Mouse (Mus musculus) heart, adult 11 months (tissue): ENCODE measurements around the gene Olfr692.
A peak's percentile ranks its signal among the peaks of the same experiment; 100 is the strongest.
"Not testable (repeated sequence)": the region's sequence is repeated elsewhere in the genome, so short reads cannot be mapped to it uniquely, and the experiment has no call there.

Experiments used
- DNase-seq: peaks from one replicate; pipeline ENCODE4 v3.0.0; 2022

Olfr692 gene

DNA sequence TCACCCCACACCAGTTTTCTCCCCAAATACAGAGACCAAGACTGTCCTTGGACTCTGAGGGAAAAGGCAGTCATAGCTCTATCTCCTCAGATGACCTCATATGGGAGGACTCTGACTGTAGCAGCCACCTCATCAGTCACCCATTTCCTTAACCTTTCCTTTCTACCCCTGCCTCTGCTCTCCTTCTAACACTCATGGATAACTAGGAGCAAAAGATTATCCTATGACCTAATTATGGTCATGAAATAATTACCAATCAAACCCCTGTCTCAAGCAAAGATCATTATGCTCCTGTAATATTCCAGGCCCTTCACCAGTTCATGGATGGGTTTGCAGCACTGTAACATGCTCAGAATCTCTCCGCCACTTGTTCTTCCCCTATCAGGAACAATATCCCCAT is at the start of gene Olfr692:
TSS of gene Olfr692 (plus strand) at position 301 of the 400 bp plus-strand sequence.
- DNase-seq: peak; percentile 25

DNA sequence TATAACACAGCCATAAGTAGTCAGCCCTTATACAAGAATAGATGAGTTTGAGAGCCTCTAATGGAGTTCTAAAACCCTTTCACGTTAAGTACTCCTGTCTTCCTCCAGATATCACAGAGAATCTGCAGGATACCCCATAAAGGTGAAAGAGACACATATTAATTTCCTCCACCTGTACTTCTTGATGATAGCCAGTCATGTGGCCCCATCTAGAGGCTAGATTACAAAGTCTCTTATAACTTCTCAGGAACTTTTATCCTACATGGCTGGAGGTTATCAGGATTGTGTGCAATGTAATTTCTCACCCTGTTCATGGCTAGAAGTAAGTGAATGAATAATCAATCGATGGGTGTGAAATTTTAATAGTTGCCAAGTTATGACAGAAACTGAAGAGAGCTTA is 42.7 kb upstream of the Olfr692 start:
- no peak for DNase-seq

DNA sequence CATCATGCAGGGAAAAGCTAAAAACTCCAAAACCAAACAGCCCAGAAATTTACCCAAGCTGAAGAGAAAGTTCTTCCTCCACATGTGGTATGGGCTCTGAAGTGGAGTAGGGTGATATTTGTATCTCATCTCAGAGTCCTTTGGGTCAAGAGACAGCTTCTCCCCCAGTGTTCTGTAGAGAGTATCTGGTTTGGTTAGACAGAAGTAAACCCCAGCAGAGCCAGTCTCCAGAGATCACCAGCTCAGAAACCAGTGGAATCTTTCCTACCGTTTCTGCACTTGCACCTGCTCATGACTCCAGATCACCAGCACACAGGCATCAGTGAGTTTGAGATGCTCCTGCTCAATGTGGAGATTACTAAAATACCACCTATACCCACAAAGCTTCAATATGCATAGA is 34.0 kb upstream of the Olfr692 start, which contains the start of gene Olfr690:
TSS of gene Olfr690 (minus strand) at position 101 of the 400 bp plus-strand sequence.
- DNase-seq: no peak

GRCm38 (mm10) chr7:105342170-105342569 is 25.9 kb upstream of the Olfr692 start, which contains the start of gene Olfr691:
TSS of gene Olfr691 (minus strand) at chr7:105342270.
- no peak for DNase-seq

GRCm38 (mm10) chr7:105342752-105343151 is 25.3 kb upstream of the Olfr692 start:
- no peak for DNase-seq

- not testable (repeated sequence) for DNase-seq
Observed at GRCm38 (mm10) chr7:105356064-105356463, 12.0 kb upstream of the Olfr692 start.

- DNase-seq: not testable (repeated sequence)
Observed at GRCm38 (mm10) chr7:105356487-105356886, 11.5 kb upstream of the Olfr692 start.

DNA sequence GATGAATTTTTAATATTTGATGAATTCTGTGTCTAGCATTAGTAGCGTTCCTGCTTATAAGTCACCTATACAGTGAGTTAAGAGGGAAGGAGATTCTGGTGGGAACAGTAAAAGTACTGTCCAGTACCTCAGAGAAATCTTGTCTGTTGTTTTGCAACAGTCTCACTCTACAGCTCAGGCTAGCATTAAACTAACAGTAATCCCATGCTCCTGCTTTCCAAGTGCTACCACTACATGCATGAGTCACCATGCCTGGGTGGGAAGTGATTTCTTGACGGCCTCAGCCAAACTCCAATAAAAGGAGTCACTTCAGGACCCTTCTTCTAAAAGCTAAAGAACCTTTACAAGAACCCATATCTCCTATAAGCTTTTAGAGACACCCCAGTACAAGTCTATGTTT is 6.3 kb upstream of the Olfr692 start:
- DNase-seq: peak; percentile 4

- no peak for DNase-seq
Observed at GRCm38 (mm10) chr7:105367268-105367667, 762 bp upstream of the Olfr692 start.

- peak; percentile 85 for DNase-seq
Observed at GRCm38 (mm10) chr7:105368521-105368920, 491 bp downstream of the Olfr692 start.

DNA sequence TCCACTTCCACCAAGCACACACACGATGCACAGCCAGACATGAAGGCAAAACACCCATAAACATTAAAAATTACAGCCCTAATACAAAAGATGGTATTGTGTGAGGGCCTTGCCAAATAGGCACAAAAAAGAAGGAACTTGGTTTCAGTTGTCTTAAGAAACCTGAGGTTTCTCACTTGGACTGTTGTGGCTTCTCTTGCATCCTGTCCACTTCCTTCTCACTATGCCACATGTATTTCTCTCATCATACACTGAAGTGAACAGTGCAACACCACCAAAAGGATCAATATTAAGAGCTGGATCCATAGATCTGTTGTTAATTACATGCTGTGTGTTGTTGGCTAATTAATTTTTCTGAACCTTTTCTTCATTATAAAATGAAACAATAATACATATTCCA is 4.9 kb downstream of the Olfr692 start:
- DNase-seq: no peak

- peak; percentile 93 for DNase-seq
Observed at GRCm38 (mm10) chr7:105373509-105373908, 5.5 kb downstream of the Olfr692 start.

GRCm38 (mm10) chr7:105373976-105374375 is 5.9 kb downstream of the Olfr692 start:
- no peak for DNase-seq

GRCm38 (mm10) chr7:105374866-105375265 is 6.8 kb downstream of the Olfr692 start, which contains the start of gene Gm5901:
TSS of gene Gm5901 (plus strand) at chr7:105375038.
- peak; percentile 80 for DNase-seq

DNA sequence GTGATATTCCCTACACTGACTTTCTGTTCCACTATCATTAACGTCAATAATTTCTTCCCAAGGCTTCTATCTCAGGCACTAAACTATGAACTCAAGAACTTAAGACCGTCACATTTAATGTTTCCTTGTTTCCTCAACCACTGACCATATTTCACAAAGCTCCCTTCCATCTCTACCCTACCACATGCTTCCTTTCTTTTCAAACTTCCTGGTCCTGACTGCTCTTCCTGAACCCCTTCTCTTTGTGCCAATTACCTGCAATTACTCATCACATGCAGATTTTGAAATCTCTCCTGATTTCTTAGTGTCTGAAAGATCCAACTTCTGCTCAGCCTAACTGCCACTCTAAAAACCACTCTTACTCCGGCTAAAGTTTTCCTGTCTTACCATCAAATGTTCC is 12.3 kb downstream of the Olfr692 start:
- DNase-seq: peak; percentile 11

DNA sequence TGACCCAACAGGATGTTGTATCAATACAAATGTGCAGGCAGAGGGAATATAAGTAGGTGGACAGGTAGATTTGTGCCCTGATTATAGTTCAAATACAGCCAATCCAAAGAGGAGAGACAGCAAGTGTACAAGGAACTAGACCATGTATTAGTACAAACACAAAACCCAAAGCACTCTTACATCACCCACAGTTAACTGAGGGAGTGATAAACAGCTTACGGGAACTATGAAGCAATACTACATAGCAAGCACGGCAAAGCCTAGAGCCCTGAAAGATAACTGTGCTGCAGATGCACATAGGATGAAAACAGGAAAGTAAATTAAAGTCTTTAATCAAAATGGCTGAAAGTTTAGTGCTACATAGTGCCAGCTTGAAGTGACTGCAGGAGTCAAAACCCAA is 19.7 kb downstream of the Olfr692 start:
- no peak for DNase-seq

GRCm38 (mm10) chr7:105390236-105390635 is 22.2 kb downstream of the Olfr692 start:
- no peak for DNase-seq

GRCm38 (mm10) chr7:105394606-105395005 is 26.6 kb downstream of the Olfr692 start:
- DNase-seq: no peak

DNA sequence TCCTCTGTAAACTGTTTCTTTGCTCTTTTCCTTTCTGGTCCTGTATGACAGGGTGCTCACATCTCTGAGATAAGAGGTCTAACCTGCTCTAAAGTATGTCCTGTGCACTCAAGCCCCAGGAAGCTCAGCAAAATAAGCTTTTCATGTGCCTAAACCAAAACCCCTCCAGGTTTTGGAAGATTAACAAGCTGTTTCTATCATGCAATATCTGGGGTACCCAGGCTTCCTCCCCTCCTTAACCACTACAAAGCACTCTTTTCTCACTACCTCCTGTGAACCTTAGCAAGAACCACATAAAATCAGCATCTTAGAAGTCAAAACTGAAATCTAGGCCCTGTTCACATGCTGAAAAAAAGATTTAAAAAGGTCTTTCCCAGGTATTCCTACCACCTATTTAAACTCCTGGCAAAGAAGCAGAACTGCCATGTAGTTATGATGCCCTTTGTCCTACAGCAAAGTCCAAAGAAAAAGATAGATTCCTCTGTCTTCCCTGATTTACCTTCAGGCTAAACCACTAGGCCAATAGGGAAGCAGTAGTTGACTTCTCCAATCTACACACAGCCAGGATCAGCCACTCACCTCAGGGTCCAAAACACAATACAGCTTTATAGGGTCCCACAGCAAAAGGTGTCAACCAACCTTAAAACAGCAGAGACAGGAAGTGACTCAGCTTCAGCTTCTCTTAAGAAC is 27.2 kb downstream of the Olfr692 start:
- no peak for DNase-seq

DNA sequence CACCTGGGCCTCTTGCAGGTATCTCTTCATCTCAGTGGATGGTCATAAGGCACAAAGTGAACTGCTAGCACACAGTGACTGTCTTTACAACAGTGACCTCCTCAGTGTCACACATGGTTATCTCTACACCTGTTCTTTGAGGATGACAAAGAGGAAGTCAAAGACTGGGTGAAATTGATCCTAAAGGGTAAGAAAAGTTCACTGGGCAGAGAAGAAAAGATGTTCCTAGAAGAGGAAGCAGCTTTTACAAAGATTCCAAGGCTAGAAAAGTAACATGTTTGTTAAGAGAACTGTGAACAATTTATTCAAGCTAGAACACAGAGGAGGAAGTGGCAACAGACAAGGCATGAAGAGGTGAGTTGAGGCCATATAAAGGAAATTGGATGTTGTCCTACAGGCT is 28.1 kb downstream of the Olfr692 start:
- no peak for DNase-seq

GRCm38 (mm10) chr7:105399058-105399934 is 31.3 kb downstream of the Olfr692 start:
- DNase-seq: no peak

- DNase-seq: peak; percentile 100
Observed at GRCm38 (mm10) chr7:105399935-105400624, 32.0 kb downstream of the Olfr692 start, which contains the start of gene Fam160a2. TSS of gene Fam160a2 (minus strand) at chr7:105400054.

DNA sequence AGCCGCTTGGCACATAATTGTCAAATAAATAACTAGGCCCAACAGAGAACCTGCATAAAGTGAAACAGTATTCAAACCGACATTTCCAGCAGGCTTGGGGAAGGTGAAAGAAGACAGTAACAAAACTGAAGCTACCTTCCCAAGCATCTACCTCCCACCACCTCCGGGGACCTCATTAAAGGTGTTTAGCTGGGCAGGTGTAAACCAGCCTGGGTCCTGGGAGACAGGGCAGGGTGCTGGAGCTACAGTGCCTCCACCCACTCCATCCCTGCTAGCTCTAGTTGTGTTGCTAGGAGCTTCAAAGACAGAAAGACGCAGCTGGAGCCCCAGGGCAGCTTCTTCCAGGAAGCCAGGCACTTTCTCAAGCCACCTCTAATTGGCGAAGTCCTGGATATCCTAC is 36.2 kb downstream of the Olfr692 start, which contains the start of gene Cnga4:
TSS of gene Cnga4 (plus strand) at position 301 of the 400 bp plus-strand sequence.
- no peak for DNase-seq
